Mouse (Mus musculus) ovary, postnatal 14 days (tissue): ENCODE results near the gene Msi2.

Source experiments
- DNase-seq: peaks from one replicate; pipeline ENCODE4 v3.0.0; 2022; ENCODE audit warnings: low spot score

Msi2 gene

GRCm38 (mm10) chr11:88589641-88590040, 128.7 kb downstream of the Msi2 start:
- DNase-seq: no peak

- DNase-seq: no peak
Measured at GRCm38 (mm10) chr11:88588688-88589210, 129.6 kb downstream of the Msi2 start.

- DNase-seq: no peak
Measured at GRCm38 (mm10) chr11:88587710-88588109, 130.6 kb downstream of the Msi2 start.

GRCm38 (mm10) chr11:88585880-88586279, 132.4 kb downstream of the Msi2 start:
- DNase-seq: no peak

GRCm38 (mm10) chr11:88585171-88585632, 133.1 kb downstream of the Msi2 start:
- DNase-seq: no peak

- no peak for DNase-seq
Measured at GRCm38 (mm10) chr11:88583866-88584265, 134.4 kb downstream of the Msi2 start.

- DNase-seq: no peak
Measured at GRCm38 (mm10) chr11:88583259-88583833, 135.0 kb downstream of the Msi2 start.

- DNase-seq: no peak
Measured at GRCm38 (mm10) chr11:88582781-88583180, 135.5 kb downstream of the Msi2 start.

- no peak for DNase-seq
Measured at GRCm38 (mm10) chr11:88582021-88582707, 136.1 kb downstream of the Msi2 start.

- DNase-seq: no peak
Measured at GRCm38 (mm10) chr11:88581375-88581774, 136.9 kb downstream of the Msi2 start.

GRCm38 (mm10) chr11:88578700-88579099, 139.6 kb downstream of the Msi2 start:
- no peak for DNase-seq

- no peak for DNase-seq
Measured at GRCm38 (mm10) chr11:88577076-88577475, 141.2 kb downstream of the Msi2 start.

GRCm38 (mm10) chr11:88576233-88576998, 141.9 kb downstream of the Msi2 start:
- DNase-seq: no peak

GRCm38 (mm10) chr11:88574575-88575360, 143.5 kb downstream of the Msi2 start:
- no peak for DNase-seq

- no peak for DNase-seq
Measured at GRCm38 (mm10) chr11:88573013-88573412, 145.3 kb downstream of the Msi2 start.

- DNase-seq: no peak
Measured at GRCm38 (mm10) chr11:88572461-88572860, 145.9 kb downstream of the Msi2 start.

GRCm38 (mm10) chr11:88570715-88571202, 147.6 kb downstream of the Msi2 start:
- DNase-seq: no peak

- no peak for DNase-seq
Measured at GRCm38 (mm10) chr11:88566613-88567606, 151.4 kb downstream of the Msi2 start.

GRCm38 (mm10) chr11:88564810-88565209, 153.5 kb downstream of the Msi2 start:
- no peak for DNase-seq

GRCm38 (mm10) chr11:88564363-88564762, 153.9 kb downstream of the Msi2 start:
- DNase-seq: no peak

- no peak for DNase-seq
Measured at GRCm38 (mm10) chr11:88561191-88561590, 157.1 kb downstream of the Msi2 start.
